Mouse (Mus musculus) ES-Bruce4 (cell line): Measurements from ENCODE around the gene Jaml.

Source experiments
- CTCF ChIP-seq: IDR thresholded peaks from one replicate; pipeline ENCODE4 v1.8.1; 2011; ENCODE audit warnings: low read depth, low read length
- POLR2A ChIP-seq: IDR thresholded peaks from one replicate; pipeline ENCODE4 v1.8.1; 2011; ENCODE audit warnings: low read length; ENCODE audit not compliant: insufficient read depth

- no peak for TF ChIP-seq CTCF
- no peak for TF ChIP-seq POLR2A
Measured at GRCm38 (mm10) chr9:45084556-45084955, 5.6 kb downstream of the Jaml start.
